Mouse (Mus musculus) spleen, adult 2 months (tissue): ENCODE results near the gene Cnga1.

Source experiments
- CTCF ChIP-seq: fragments of 200-500 bp; IDR thresholded peaks from 2 replicates; pipeline ENCODE4 v1.5.1; 2011; ENCODE audit warnings: mild to moderate bottlenecking, inconsistent platforms; ENCODE audit not compliant: insufficient read depth, insufficient read length, insufficient replicate concordance; ENCODE audit errors: extremely low read depth
- POLR2A ChIP-seq: fragments of 200-500 bp; IDR thresholded peaks from 2 replicates; pipeline ENCODE4 v1.6.1; 2011; ENCODE audit warnings: low read depth, low read length, inconsistent platforms

GRCm38 (mm10) chr5:72640072-72640471 is 4.0 kb downstream of the Cnga1 start:
- TF ChIP-seq POLR2A (no peak), CTCF (no peak)
